Mouse (Mus musculus): ENCODE data around the gene Nenf. TPM values are rescaled to one million over a fixed set of nuclear protein-coding genes. Genes with fewer than 3 reads are reported as not detected.

Nenf gene
- total and polyA plus RNA-seq, 2 experiments: 24.3 to 31.5 TPM

GRCm38 (mm10) chr1:191316818-191317217 is 1.2 kb downstream of the Nenf start:
- Histone ChIP-seq H3K9ac (ENCODE audit: low read depth, low read length) (no peak overlapping the region), H3K4me3 (ENCODE audit: insufficient read depth, low read depth, low read length) (no peak overlapping the region), H3K4me1 (ENCODE audit: control insufficient read depth, insufficient read depth, low read length) (peaks cover 9% of the 10 kb centered on the region; the same call in 1 of the 2 replicates), H3K36me3 (ENCODE audit: control insufficient read depth, insufficient read depth, low read length) (no peaks in the 10 kb centered on the region), H3K27ac (replicated peaks; ENCODE audit: insufficient read depth, low read depth, low read length) (no peak overlapping the region), H3K27me3 (ENCODE audit: control insufficient read depth, insufficient read depth, low read length) (no peaks in the 10 kb centered on the region), H3K79me2 (ENCODE audit: control insufficient read depth, insufficient read depth, low read length) (no peaks in the 10 kb centered on the region)
- TF ChIP-seq POLR2A (IDR thresholded peaks at IDR 0.05; ENCODE audit: extremely low read depth, insufficient read depth, low read length) (no peak), CTCF (IDR thresholded peaks at IDR 0.05; ENCODE audit: low read depth, low read length) (no peak)
- DNase-seq (ENCODE audit: extremely low read depth, low read depth, low spot score): no peak
- WGBS: 86% methylated on average over 8 of the region's 8 CpGs

GRCm38 (mm10) chr1:191313926-191314325 is 4.1 kb downstream of the Nenf start:
- Histone ChIP-seq H3K9ac (ENCODE audit: low read depth, low read length) (no peak overlapping the region), H3K79me2 (ENCODE audit: control insufficient read depth, insufficient read depth, low read length) (no peaks in the 10 kb centered on the region), H3K4me3 (ENCODE audit: insufficient read depth, low read depth, low read length) (no peak overlapping the region), H3K27me3 (ENCODE audit: control insufficient read depth, insufficient read depth, low read length) (no peaks in the 10 kb centered on the region), H3K4me1 (ENCODE audit: control insufficient read depth, insufficient read depth, low read length) (peaks cover 13% of the 10 kb centered on the region; the same call in 1 of the 2 replicates), H3K36me3 (ENCODE audit: control insufficient read depth, insufficient read depth, low read length) (no peaks in the 10 kb centered on the region), H3K27ac (replicated peaks; ENCODE audit: insufficient read depth, low read depth, low read length) (no peak overlapping the region)
- no peak for TF ChIP-seq CTCF (IDR thresholded peaks at IDR 0.05; ENCODE audit: low read depth, low read length)
- TF ChIP-seq POLR2A (IDR thresholded peaks at IDR 0.05; ENCODE audit: extremely low read depth, insufficient read depth, low read length): no peak
- WGBS: 56% methylated on average over 4 of the region's 4 CpGs
- no peak for DNase-seq (ENCODE audit: extremely low read depth, low read depth, low spot score)

- 49% methylated on average over 6 of the region's 6 CpGs for WGBS
- DNase-seq (ENCODE audit: extremely low read depth, low read depth, low spot score): no peak
- peaks cover 12% of the 10 kb centered on the region; the same call in 1 of the 2 replicates for H3K4me1 ChIP-seq (ENCODE audit: control insufficient read depth, insufficient read depth, low read length)
- H3K27me3 ChIP-seq (ENCODE audit: control insufficient read depth, insufficient read depth, low read length): no peaks in the 10 kb centered on the region
- no peaks in the 10 kb centered on the region for H3K36me3 ChIP-seq (ENCODE audit: control insufficient read depth, insufficient read depth, low read length)
- no peaks in the 10 kb centered on the region for H3K79me2 ChIP-seq (ENCODE audit: control insufficient read depth, insufficient read depth, low read length)
- no peak overlapping the region; the same call in 1 of the 2 replicates for H3K9ac ChIP-seq (ENCODE audit: low read depth, low read length)
- no peak for TF ChIP-seq POLR2A (IDR thresholded peaks at IDR 0.05; ENCODE audit: extremely low read depth, insufficient read depth, low read length)
- no peak for TF ChIP-seq CTCF (IDR thresholded peaks at IDR 0.05; ENCODE audit: low read depth, low read length)
- peak overlapping the region; percentile 55 for H3K27ac ChIP-seq (replicated peaks; ENCODE audit: insufficient read depth, low read depth, low read length)
- no peak overlapping the region for H3K4me3 ChIP-seq (ENCODE audit: insufficient read depth, low read depth, low read length)
Measured at GRCm38 (mm10) chr1:191313158-191313557, 4.8 kb downstream of the Nenf start.

- WGBS: under 1% methylated on average over 14 of the region's 14 CpGs
- H3K79me2 ChIP-seq (ENCODE audit: control insufficient read depth, insufficient read depth, low read length): no peaks in the 10 kb centered on the region
- TF ChIP-seq POLR2A (IDR thresholded peaks at IDR 0.05; ENCODE audit: extremely low read depth, insufficient read depth, low read length): no peak
- peak; percentile 88 for TF ChIP-seq CTCF (IDR thresholded peaks at IDR 0.05; ENCODE audit: low read depth, low read length)
- H3K27ac ChIP-seq (replicated peaks; ENCODE audit: insufficient read depth, low read depth, low read length): peak overlapping the region; percentile 55
- H3K36me3 ChIP-seq (ENCODE audit: control insufficient read depth, insufficient read depth, low read length): no peaks in the 10 kb centered on the region
- H3K4me3 ChIP-seq (ENCODE audit: insufficient read depth, low read depth, low read length): peak overlapping the region; percentile 69
- peak; percentile 85 for DNase-seq (ENCODE audit: extremely low read depth, low read depth, low spot score)
- H3K27me3 ChIP-seq (ENCODE audit: control insufficient read depth, insufficient read depth, low read length): no peaks in the 10 kb centered on the region
- peaks cover 10% of the 10 kb centered on the region; the same call in 1 of the 2 replicates for H3K4me1 ChIP-seq (ENCODE audit: control insufficient read depth, insufficient read depth, low read length)
- H3K9ac ChIP-seq (ENCODE audit: low read depth, low read length): peak overlapping the region; percentile 73
Measured at GRCm38 (mm10) chr1:191312513-191312941, 5.5 kb downstream of the Nenf start.

GRCm38 (mm10) chr1:191311296-191311898 is 6.6 kb downstream of the Nenf start:
- Histone ChIP-seq H3K4me3 (ENCODE audit: insufficient read depth, low read depth, low read length) (no peak overlapping the region), H3K9ac (ENCODE audit: low read depth, low read length) (no peak overlapping the region), H3K36me3 (ENCODE audit: control insufficient read depth, insufficient read depth, low read length) (no peaks in the 10 kb centered on the region), H3K79me2 (ENCODE audit: control insufficient read depth, insufficient read depth, low read length) (no peaks in the 10 kb centered on the region), H3K27ac (replicated peaks; ENCODE audit: insufficient read depth, low read depth, low read length) (no peak overlapping the region), H3K27me3 (ENCODE audit: control insufficient read depth, insufficient read depth, low read length) (no peaks in the 10 kb centered on the region), H3K4me1 (ENCODE audit: control insufficient read depth, insufficient read depth, low read length) (peaks cover 9% of the 10 kb centered on the region; the same call in 1 of the 2 replicates)
- TF ChIP-seq POLR2A (IDR thresholded peaks at IDR 0.05; ENCODE audit: extremely low read depth, insufficient read depth, low read length): no peak
- TF ChIP-seq CTCF (IDR thresholded peaks at IDR 0.05; ENCODE audit: low read depth, low read length): no peak
- WGBS: 67% methylated on average over 4 of the region's 4 CpGs
- DNase-seq (ENCODE audit: extremely low read depth, low read depth, low spot score): peak; percentile 45
